Mouse (Mus musculus) 3134 (cell line): ENCODE measurements around the gene Zfp691.

Experiments
- DNase-seq: peaks from one replicate; pipeline ENCODE4 v3.0.0-alpha.2; 2011; ENCODE audit warnings: low spot score; ENCODE audit not compliant: insufficient read length; ENCODE audit errors: extremely low read depth

Zfp691 gene

DNA sequence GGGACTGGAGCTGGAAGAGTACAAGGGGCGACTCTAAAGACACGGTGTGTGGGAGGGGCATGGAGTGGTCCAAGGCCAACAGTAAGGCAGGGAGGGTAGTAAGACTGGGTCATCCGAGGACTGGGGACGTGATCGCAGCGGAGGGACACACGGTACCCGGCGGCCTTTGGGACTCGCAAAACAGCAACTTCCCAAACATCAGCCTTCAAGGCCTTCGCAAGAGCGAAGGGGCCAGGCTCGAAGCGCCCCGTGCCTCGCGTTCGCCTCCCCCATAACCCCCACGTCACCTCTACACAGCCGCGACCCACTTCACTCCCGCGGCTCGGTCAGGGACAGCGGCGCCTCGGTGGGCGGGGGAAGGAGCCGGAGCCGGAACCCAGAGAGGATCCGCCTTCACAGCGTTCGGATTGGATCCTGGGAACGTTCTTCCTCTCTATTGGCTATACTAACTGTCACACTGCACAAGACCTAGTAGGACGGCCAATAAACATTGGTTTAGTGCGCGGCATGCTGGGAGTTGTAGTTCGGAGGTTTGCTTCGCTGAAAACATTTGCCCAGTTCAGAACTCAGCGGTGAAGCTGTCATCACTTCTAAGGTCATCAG lies at the start of gene Zfp691:
Gene Zfp691 (minus strand): TSS at position 345 of the 603 bp plus-strand sequence.
- DNase-seq, result peak; percentile 92

DNA sequence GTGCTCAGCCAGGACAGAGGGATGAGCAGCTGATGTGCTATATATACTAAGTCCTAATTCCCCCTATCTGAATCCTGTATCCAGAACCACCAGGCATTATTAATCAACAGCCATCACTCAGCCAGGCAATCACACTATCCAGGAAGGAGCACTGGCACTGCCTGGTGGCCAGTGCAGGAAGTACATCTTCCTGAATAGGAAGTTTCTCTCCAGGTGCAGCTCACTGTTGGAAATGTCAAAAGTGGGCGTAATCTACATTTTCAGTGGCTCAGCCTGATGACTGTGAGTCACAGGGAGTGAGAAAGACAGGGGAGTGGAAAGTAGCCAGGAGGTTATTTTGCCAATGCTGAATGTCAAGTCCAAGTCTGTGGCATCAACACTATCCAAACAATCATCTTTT lies 49.7 kb upstream of the Zfp691 start:
- peak; percentile 47 for DNase-seq

DNA sequence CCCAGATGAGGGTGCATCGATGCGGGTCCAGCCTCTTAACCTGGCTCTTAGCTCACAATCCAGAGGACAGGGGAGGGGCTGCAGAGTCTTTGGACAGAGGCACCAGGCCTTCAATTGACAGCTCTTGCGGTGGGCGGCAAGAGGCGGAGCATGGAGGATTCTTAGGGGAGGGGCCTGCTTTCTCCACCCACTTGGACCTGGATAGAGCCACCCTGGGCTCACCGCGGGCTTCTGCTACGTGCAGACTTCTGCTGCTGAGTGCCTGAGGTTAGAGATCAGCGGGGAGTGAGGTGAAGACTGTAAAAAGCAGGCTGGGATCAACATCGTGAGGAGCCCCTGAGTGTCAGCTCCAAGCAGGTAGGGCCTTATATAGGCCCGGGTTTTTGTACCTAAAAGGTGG lies 44.2 kb upstream of the Zfp691 start, which contains the start of gene Tmem269:
Gene Tmem269 (minus strand): TSS at position 49 of the 400 bp plus-strand sequence.
- no peak for DNase-seq

DNA sequence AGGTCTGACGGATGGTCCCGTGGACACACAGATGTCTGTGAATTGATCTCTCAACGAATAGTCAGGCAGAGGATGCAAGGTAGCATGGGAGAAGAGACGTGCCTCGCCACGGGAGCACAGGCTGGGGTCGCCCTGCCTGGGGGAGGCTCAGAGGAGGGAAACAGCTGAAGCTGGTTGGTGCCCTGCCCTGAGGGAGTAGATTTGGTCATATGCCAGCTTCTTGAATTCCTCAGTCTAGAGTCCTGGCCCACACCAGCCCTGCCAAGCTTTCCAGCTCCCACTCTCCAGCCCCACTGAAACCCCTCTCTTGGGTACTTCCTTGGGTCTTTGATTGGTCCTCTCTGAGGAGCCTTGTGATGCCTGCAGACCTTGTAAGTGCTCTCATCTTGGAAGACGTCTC lies 42.7 kb upstream of the Zfp691 start:
- no peak for DNase-seq

DNA sequence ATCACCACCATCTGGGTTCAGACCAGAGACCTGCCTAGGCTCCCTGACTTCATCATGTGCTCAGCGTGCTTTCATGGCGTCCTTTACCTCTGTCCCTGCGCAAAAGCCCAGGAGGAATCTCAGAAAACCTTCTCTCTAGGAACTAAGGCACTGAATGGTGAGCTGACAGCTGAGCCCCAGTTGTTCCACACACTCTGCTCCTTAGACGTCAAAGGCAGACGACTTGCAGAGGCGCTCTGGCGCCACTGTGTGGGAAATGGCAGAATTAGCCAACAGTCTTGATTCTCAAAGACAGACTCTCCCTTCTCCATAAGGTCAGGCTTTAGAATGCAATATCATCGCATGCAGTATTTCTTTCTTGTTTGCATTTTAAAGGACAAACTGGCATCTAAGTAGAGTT lies 30.7 kb upstream of the Zfp691 start:
- DNase-seq, result no peak

DNA sequence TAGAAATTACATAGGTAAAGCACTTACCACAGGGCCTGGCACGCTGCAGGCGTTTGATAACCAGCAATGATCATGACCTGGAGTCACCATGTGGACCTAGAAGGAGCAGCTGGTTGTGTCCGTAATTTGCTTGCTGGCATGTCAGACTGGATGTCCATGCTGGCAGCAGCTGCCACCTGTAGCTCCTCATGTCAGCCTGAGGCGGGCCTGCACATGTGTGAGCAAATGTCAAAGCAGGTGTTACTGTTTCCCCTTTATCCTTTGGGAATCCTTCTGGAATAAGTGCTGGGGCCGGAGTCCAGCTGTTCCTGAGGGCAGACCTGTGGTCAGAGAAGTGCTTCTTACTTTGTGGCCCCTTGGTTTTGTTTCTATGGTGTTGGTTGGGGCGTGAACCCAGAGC lies 24.1 kb upstream of the Zfp691 start:
- DNase-seq, result no peak

DNA sequence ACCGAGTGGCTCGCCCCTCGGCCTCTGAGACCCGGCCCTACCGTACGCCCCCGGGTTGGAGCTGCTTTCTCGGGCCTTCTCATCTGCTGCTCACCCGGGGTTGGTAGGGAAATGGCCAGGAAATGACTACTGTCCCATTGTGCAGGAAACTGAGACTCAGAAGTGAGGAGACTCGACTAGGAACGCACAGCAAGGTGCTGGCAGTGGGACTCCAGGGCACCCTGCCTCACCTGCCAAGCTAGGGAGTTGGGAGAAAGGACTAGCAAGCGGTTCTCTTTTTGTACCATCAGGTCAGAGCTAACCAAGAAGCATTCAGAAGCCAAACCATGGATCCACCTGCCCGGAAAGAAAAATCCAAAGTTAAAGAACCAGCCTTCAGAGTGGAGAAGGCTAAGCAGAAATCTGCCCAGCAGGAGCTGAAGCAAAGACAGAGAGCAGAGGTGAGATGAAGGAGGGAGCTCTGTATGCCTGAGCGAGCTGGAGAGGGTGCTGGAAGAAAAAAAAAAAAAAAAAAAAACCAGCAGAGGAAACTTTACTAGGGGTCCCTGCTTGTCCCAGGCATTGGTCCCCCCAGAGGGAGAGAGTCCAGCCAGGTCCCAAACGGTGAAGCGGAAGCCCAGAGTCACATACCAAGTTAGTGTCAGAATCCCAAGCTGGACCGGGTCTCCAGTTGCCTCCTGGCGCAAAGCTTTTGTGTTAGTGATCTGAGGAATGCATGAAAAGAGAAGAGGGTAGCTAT lies 21.8 kb upstream of the Zfp691 start:
- DNase-seq, result no peak

DNA sequence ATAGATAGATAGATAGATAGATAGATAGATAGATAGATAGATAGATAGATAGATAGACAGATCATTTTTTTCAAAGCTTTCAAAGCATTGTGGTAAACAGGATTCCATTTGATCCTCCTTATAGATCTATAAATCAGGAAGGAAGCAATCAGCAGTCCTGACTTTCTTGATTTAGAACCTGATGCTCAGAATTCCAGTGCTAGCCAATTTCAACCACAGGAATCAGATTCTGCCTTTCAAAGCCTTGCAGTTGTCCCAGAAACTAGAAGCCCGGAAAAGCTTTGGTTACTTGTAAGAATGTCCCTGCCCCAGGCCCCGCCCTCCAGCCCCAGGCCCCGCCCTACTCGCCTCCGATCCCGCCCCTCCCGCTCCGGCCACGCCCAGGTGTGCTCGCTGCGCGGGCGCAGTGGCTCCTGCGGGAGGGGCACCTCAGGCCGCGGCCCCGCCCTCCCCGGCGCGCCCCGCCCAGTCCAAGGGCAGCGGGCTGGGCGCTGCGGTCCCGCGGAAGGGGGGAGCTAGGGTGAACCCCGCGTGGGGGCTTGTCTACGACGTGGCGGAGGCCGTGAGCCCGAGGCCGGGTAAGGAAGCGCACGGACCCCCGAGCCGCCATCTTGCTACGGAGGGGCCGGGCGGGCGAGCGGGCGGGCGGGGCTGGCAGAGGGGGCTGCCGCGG lies 21.1 kb upstream of the Zfp691 start, which contains the start of gene Svbp:
Gene Svbp (plus strand): TSS at position 398 of the 673 bp plus-strand sequence.
- DNase-seq, result peak; percentile 93

DNA sequence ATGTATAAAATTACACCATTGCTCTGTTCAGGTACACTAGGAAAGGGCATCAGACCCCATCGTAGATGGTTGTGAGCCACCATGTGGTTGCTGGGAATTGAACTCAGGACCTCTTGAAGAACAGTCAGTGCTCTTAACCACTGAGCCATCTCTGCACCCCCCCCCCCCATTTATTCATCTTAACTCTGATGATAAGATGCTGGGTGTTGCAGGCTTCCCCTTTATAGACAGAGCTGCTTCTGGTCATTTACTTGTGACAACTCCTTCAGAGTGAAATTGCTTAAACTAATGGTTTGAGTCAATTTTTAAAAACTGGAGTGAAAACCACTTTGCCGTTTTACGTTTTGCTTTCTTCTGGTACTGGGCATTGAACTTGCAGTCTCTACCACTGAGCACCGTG lies 18.8 kb upstream of the Zfp691 start:
- no peak for DNase-seq

DNA sequence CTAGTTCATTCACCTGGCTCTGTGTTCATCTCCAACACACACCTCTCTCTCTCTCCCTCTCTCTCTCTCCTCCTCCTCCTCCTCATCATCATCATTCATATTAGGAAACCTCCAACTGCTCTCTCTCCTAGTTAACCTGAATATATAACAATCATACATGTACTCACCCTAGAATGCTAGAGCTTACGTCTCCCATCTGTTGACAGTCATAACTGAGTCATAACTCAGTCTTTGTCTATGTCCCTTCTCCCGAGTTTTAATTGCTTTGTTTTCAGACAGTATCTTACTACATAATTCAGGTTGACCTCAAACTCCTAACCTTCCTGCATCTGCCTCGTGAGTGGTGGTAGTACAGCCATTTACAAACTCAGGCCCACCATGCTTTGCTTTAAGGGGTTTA lies 17.3 kb upstream of the Zfp691 start:
- DNase-seq, result no peak

DNA sequence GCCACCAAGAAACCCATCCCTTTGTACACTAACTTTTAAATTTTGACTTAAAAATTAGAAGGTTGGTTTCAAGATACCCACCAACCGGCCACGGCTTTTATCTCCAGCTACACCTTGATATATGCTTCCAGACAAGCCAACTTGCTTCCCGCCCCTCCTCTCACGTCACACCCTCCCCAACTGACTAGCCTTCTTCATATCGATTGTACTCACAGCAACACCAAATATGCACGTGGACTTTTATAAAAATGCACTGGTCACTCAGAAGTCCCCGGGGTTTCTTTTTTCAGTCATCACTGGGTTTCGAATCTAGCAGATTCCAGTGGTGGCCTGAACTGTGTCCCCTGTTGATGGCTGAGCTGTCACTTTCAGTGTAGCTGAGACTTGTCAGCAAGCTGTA lies 16.6 kb upstream of the Zfp691 start:
- no peak for DNase-seq

DNA sequence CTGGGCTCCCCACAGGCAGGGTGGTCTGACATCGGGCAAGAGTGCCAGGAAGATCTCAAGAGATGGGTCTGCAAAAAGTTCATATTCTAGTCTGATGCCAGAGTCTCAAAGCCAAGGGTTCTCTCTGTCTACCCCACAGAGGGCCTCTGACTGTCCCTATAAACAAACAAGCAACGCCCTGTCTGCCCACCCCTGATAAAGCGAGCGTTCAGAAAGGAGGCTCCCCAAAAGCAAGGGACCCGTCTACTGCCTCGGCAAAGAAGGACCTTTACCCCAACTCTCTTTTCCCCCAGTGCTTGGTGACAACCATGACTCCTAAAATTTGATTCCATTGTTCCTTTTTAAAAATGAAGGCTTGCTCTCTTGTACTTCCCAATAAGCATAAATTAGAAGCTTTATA lies 15.9 kb upstream of the Zfp691 start, which contains the start of gene Ermap:
Gene Ermap (minus strand): TSS at position 148 of the 400 bp plus-strand sequence.
- DNase-seq, result no peak

DNA sequence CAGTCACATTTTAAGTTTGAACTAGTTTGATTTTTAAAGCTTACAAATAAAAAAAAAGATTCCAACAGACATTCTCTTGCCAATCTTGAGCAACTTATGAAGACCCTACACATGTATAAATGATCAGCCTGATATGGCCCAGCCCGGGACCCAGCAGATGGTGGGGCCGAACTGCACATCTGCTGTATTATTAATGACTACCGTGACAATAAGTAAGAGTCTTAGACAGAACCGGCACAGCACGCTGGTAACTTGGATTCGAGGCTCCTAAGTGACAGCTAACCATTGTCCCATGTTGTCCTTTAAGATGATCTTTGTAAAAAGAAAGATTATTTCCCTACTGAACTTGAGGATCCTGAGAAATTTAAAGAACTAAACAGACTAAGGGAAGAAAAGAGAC lies 15.4 kb upstream of the Zfp691 start:
- no peak for DNase-seq

DNA sequence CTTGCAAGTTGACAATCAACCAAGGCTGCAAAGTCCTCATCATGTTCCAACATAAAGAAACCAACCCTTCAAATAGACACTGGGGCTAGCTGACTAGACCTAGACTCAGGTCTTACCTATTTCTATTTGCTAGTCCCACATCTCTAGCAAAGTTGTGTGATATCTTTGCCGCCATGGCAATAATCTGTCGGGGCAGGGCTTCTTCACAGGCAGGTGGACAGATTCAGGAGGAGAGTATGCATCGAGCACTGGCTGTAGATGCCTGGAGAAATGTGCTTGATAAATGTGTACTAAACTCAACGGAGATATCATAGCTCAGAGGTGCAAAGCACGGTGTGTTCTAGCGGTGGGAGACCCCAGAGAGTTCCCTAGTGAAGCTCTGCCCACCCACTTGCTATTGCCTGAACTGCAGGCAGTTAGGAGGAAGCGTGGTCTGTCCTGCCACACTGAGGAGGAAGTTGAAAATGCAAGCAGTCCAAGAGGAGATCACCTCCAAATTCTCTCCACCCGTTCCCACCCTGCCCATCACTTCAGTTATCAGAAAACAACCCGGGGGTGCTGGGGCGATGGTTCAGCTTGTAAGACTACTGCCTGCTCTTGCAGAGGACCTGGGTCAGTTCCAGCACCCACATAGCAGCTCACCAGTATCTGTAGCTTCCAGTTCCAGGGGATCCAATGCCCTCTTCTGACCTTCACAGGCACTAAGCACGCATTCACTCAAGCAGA lies 14.2 kb upstream of the Zfp691 start:
- DNase-seq, result no peak

DNA sequence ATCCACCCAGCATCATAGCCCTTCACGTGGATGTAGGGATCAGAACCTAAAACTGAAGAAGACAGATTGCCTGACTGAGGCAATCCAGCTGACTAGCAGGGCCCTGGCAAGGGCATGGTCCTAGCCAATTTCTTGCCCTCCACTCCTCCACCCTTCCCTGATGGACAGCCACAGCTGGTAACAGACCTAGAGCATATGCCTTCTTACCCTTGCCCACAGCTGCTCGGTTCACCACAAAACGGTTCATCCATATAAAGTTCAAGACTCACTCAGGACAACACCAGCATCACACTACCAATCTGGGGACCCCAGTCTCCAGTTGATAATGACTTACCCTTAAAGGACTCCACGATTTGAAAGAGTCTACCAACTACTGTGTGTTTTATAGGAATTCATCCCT lies 11.8 kb upstream of the Zfp691 start:
- DNase-seq, result no peak

DNA sequence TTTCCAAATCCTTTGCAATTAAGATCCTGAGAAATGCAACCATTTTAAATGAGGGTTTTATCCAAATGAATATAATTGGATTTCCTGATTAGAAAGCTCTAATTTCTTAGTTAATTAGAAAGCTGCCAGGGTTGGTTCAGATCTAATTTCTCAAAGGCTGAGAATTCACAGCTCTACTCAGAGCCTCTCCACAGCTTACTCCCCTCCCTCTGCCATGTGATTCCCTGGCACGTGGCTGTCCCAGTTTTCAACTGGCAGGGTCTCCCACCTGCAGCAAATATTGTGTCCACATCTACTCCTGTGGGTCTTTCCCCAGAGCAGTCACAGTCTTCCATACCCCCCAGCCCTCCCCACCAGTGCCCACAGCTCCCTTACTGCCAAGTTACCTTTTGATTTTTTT lies 9.5 kb upstream of the Zfp691 start:
- DNase-seq, result no peak

DNA sequence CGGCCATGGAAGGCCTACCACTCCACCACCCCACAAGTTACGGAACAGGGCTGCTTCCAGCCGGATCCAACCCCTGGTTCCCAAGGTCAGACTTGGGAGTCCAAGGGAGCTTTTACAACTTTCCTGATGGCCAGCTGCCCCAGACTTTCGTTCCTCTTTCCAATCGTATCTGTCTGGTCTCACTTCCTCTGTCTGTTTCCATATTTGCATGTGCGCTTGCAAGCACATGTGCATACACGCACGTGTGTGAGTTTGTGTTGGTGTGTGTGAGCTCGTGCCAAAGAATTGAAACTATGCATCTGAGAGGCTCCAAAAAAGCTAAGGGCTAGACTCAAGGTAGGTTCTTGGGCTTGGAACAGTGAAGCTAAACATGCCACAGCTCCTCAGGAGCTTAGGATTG lies 7.5 kb upstream of the Zfp691 start:
- DNase-seq, result no peak

DNA sequence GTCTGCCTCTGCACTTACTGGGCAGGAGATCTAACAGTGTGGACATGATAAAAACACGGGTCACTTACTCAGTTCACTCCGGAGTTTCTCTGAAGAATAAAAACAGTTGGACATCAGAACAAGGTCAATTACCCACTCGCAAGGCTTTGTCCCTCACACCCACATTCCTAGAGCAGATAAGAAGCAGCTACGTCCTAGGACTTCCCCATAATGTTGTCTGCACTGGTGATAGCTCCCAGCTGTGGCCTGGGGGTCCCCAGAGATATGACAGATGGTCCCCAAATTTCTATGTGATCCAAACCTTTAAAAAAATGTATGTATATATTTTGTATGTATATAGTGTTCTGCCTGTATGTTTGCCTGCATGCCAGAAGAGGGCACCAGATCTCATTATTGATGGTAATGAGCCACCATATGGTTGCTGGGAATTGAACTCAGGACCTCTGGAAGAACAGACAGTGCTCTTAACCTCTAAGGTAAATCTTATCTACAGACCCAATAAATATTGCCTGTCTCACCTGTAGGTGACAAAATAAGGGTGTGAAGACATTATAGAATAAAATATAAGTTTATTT lies 6.2 kb upstream of the Zfp691 start:
- no peak for DNase-seq

DNA sequence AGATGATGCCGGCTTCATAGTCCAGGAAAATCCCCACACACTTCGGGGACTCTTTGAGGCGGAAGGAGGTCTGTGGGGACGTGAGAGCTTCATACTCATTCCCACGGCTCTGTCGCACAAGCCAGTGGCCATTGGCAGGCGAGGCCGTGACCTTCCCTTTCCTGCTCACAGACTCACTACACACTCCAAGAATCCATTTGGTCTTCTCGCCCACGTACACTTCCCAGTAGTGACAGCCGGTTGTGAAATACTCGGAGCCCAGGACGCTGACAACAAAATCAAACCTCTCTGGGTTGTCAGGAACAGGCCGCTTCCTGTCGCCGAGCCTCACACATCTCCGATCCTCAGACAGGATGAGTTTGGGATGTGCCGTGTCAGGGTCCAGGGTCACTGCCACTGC lies 4.3 kb upstream of the Zfp691 start:
- no peak for DNase-seq

DNA sequence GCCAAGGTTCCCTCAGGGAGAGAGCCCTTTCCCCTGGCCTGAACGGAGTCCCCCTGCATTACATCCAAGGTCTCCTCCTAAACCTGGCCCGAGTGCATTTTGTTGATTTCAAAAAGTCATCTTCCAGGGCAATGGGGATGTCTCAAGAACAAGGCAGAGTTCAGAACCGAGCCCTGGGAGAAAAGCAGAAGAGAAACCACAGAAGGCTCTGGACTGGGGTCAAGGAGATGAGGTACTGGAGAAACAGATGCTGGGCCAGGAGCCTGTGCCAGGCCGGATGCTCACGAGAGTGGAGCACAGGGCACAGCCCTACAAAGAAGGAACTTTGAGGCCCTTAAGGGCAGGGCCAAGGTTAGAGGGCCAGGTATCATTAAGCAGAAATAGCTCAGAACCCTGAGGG lies 3.7 kb upstream of the Zfp691 start:
- DNase-seq, result no peak
